Mouse (Mus musculus) hindlimb bud, embryonic 11.5 days (tissue): ENCODE measurements around the gene Sez6l.

Experiments used
- DNase-seq: peaks from one replicate; pipeline ENCODE4 v3.0.0-alpha.2; 2012; ENCODE audit warnings: low read depth, low spot score; ENCODE audit errors: extremely low spot score

The Sez6l gene

GRCm38 (mm10) chr5:112576993-112577670 lies at the start of gene Sez6l:
TSS of gene Sez6l (minus strand) at chr5:112577185.
- no peak for DNase-seq

GRCm38 (mm10) chr5:112625555-112626160 lies 48.7 kb upstream of the Sez6l start:
- DNase-seq: no peak

GRCm38 (mm10) chr5:112622946-112623345 lies 46.0 kb upstream of the Sez6l start:
- no peak for DNase-seq

GRCm38 (mm10) chr5:112620256-112620655 lies 43.3 kb upstream of the Sez6l start:
- DNase-seq: no peak

GRCm38 (mm10) chr5:112619344-112619743 lies 42.4 kb upstream of the Sez6l start:
- DNase-seq: no peak

- DNase-seq: no peak
Observed at GRCm38 (mm10) chr5:112617602-112618247, 40.7 kb upstream of the Sez6l start.

GRCm38 (mm10) chr5:112615946-112616617 lies 39.1 kb upstream of the Sez6l start:
- no peak for DNase-seq

GRCm38 (mm10) chr5:112607867-112608516 lies 31.0 kb upstream of the Sez6l start:
- DNase-seq: no peak

- DNase-seq: no peak
Observed at GRCm38 (mm10) chr5:112607119-112607518, 30.1 kb upstream of the Sez6l start.

- no peak for DNase-seq
Observed at GRCm38 (mm10) chr5:112605371-112605770, 28.4 kb upstream of the Sez6l start.

GRCm38 (mm10) chr5:112604251-112604650 lies 27.3 kb upstream of the Sez6l start:
- DNase-seq: no peak

GRCm38 (mm10) chr5:112603594-112603993 lies 26.6 kb upstream of the Sez6l start:
- no peak for DNase-seq

- no peak for DNase-seq
Observed at GRCm38 (mm10) chr5:112600309-112600939, 23.4 kb upstream of the Sez6l start.

GRCm38 (mm10) chr5:112599538-112600308 lies 22.7 kb upstream of the Sez6l start:
- no peak for DNase-seq

GRCm38 (mm10) chr5:112597876-112598275 lies 20.9 kb upstream of the Sez6l start:
- DNase-seq: no peak

- DNase-seq: no peak
Observed at GRCm38 (mm10) chr5:112597307-112597706, 20.3 kb upstream of the Sez6l start.

GRCm38 (mm10) chr5:112596729-112597128 lies 19.7 kb upstream of the Sez6l start:
- DNase-seq: no peak

GRCm38 (mm10) chr5:112595701-112596632 lies 19.0 kb upstream of the Sez6l start:
- no peak for DNase-seq

GRCm38 (mm10) chr5:112591706-112592105 lies 14.7 kb upstream of the Sez6l start:
- DNase-seq: no peak
